Mouse (Mus musculus) thymus, postnatal 25 days (tissue): ENCODE measurements around the gene Ranbp9.

Experiments used
- DNase-seq: peaks from one replicate; pipeline ENCODE4 v3.0.0; 2022

The Ranbp9 gene

GRCm38 (mm10) chr13:43356346-43357125 is 124.5 kb downstream of the Ranbp9 start:
- no peak for DNase-seq

- no peak for DNase-seq
Measured at GRCm38 (mm10) chr13:43354362-43354761, 126.7 kb downstream of the Ranbp9 start.

- no peak for DNase-seq
Measured at GRCm38 (mm10) chr13:43353356-43353755, 127.7 kb downstream of the Ranbp9 start.
